Mouse (Mus musculus): ENCODE results near the gene Parp9. TPM values are rescaled to one million over a fixed set of nuclear protein-coding genes. Genes with fewer than 3 reads are reported as not detected.
"Not testable (repeated sequence)": the region's sequence is repeated elsewhere in the genome, so short reads cannot be mapped to it uniquely, and the experiment has no call there.

Gene Parp9
- total RNA-seq, 2 experiments from 2014 or later: 17.7 to 18.4 TPM

DNA sequence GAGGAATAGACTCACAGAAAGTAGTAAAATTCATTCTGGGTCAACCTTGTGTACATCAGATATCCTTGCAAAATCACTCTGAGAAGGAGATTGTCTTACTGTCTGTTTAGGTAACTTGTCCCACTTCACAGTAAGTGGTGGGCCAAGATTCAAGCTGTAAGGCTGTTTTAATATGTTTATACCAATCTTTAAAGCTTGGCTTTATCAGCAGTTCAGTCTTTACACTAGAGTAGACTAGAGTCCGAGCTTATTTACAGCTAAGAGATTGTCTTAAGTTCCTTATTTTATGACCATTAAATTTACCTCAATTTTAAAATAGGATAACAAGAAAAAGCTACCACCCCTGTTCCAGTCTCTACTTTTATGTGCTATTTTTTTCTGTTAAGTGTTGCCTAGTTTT, 49.7 kb downstream of the Parp9 start:
- no peak for DNase-seq (ENCODE audit: low spot score in 2 of 2)

DNA sequence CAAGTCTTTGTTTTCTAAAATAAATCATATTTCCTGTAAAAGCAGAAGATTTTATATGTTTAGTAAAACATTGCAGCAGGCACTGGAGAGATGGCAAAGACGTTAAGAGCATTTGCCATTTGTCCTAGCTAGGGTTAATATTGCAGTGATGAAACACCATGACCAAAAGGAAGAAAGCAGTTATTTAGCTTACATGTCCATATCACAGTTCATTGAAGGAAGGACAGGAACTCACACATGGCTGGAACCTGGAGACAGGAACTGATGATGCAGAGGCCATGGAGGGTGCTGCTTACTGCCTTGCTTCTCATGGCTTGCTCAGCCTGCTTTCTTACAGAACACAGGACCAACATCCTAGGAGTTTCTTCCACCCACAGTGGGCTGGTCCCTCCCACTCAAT, 54.1 kb downstream of the Parp9 start:
- DNase-seq (ENCODE audit: low spot score in 2 of 2): no peak

DNA sequence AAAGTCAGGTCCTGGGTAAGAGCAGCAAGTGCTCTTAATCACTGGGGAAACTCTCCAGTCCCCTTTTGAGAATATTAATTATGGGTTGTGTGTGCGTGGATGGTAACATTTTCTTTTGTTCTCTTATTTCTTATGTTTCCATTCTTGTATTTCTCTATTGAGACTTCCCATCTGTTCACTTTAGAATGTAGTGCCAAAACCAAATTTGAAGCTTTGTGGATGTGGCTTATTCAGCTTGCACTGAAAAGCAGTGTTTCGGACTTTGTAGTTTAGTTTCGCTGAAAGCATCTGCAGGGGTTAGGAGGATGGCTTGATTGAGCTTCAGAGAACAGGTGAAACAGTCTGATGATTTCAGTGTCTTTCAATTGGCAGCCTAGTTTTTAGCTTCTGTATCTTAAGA, 55.0 kb downstream of the Parp9 start:
- DNase-seq (ENCODE audit: low spot score in 2 of 2): no peak

DNA sequence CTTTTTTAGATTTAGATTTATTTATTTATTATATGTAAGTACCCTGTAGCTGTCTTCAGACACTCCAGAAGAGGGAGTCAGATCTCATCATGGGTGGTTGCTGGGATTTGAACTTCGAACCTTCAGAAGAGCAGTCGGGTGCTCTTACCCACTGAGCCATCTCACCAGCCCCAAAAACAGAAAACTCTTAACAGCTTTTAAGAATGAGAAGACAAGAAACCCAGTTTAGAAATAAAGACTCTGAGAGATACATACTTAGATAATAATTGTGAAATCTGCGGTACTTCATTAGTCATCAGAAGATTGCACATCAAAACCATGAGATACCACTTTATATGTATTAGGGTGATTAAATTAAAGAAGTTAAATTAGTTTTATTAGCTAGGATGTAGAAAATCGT, 60.6 kb downstream of the Parp9 start:
- DNase-seq (ENCODE audit: low spot score in 2 of 2): not testable (repeated sequence)

DNA sequence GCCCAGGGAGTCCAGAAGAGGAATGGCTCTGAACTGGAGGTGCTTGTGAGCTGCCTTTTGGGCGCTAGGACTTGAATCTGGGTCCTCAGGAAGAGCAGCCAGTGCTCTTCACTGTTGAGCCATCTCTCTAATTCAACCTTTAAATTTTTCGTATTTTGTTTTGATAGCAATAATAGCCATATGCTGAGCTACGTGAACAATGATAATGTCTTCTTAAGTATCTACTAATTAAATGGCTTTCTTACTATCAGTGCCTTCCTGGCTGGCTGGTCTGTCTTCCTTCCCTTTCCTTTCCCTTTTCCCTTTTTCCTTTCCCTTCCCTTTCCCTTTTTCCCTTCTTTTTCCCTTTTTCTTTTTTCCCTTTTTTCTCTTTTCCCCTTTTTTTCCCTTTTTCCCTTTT, 70.1 kb downstream of the Parp9 start:
- DNase-seq (ENCODE audit: low spot score in 2 of 2): no peak

DNA sequence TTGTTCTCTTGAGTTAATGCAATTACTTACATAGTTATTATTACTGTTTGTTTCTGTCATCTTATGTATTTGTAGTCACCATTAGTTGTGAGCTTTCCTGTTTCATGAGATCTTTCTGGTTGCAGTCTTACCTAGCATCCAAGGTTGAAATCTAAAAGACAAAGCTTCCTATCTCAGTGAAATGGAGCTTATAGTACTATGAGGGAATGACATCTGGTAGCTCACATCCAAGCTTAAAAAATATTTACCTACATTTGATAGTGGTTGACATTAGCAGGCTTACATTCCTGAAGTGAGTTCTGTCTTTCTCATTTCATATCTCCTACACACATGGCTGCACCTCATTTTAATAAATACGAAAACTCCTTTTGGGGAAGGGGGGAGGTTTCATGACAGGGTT, 78.1 kb downstream of the Parp9 start:
- DNase-seq (ENCODE audit: low spot score in 2 of 2): no peak

Other genes starting within 250 kb of the Parp9 start
- gene Dirc2, start 169.1 kb upstream of the Parp9 start, total RNA-seq (2021): 10 to 100 TPM; 30.6 to 33.0 TPM
- gene Hspbap1, start 168.1 kb upstream of the Parp9 start, total RNA-seq (2021): 1 to 10 TPM; 5.4 to 5.6 TPM
- 10 to 100 TPM; 10.8 to 11.1 TPM for gene Parp14, start 66.9 kb upstream of the Parp9 start, total RNA-seq (2021)
- 10 to 100 TPM in 1 of 2 experiments, 1 to 10 TPM in 1; 9.4 to 12.4 TPM for gene Dtx3l, start 681 bp downstream of the Parp9 start, total RNA-seq (2021)
- 10 to 100 TPM; 49.9 to 58.6 TPM for gene Kpna1, start 40.3 kb downstream of the Parp9 start, total RNA-seq (2021)
- 1 to 10 TPM; 7.4 to 9.3 TPM for gene Wdr5b, start 102.7 kb downstream of the Parp9 start, total RNA-seq (2021)
- 100 to 1,000 TPM; 142 to 143 TPM for gene Fam162a, start 133.1 kb downstream of the Parp9 start, total RNA-seq (2021)
- gene Ccdc58, start 133.2 kb downstream of the Parp9 start, total RNA-seq (2021): 10 to 100 TPM; 67.8 to 69.9 TPM
- not detected for gene Csta1, start 192.8 kb downstream of the Parp9 start, total RNA-seq (2021)
- 10 to 100 TPM; 14.2 to 44.8 TPM for gene Stfa2l1, start 218.3 kb downstream of the Parp9 start, total RNA-seq (2021)
- 10 to 100 TPM; 18.3 to 52.8 TPM for gene Gm5483, start 245.7 kb downstream of the Parp9 start, total RNA-seq (2021)